Mouse (Mus musculus): ENCODE data around the gene Il15ra. TPM values are rescaled to one million over a fixed set of nuclear protein-coding genes. Genes with fewer than 3 reads are reported as not detected.

Gene Il15ra
- total and polyA plus RNA-seq, 2 experiments from 2014 or later = 0.99 to 1.4 TPM

- no peaks in the 10 kb centered on the region for H3K4me1 ChIP-seq (ENCODE audit: insufficient read depth, low read length)
- DNase-seq (ENCODE audit: low spot score) = no peak
- TF ChIP-seq CTCF (IDR thresholded peaks at IDR 0.05) = no peak
Observed at GRCm38 (mm10) chr2:11727574-11727973, 22.5 kb downstream of the Il15ra start.

DNA sequence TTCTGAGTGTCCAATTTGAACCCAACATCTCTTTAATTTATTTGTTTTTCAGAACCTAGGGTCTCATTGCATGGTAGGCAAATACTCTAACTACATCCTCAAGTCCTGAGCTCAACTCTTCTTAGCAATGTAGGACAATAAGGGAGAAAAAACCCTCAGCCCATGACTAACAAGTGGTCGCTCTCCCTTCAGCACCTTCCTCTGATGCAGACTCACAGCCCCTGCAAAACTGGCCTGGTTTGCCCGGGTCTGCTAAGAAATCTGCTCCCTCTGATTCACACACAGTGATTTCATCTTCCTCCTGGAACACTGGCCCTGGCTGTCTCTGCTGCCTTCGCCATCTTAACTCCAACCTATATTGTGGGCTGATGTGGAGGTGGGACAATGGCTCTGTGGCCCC is 24.0 kb downstream of the Il15ra start:
- no peak for ATAC-seq (ENCODE audit: low FRiP score)
- Histone ChIP-seq H3K27ac (ENCODE audit: low read depth, low read length) (no peak overlapping the region), H3K9ac (replicated peaks; ENCODE audit: low read length, poor library complexity, severe bottlenecking) (no peak overlapping the region), H3K4me3 (ENCODE audit: low read depth, low read length) (no peak overlapping the region), H3K4me2 (ENCODE audit: low read depth, low read length, poor library complexity, severe bottlenecking) (no peak overlapping the region), H3K27me3 (ENCODE audit: insufficient read depth, low read length) (no peaks in the 10 kb centered on the region), H3K36me3 (ENCODE audit: insufficient read depth, low read length) (no peaks in the 10 kb centered on the region), H3K4me1 (ENCODE audit: insufficient read depth, low read length) (no peaks in the 10 kb centered on the region), H3K9me3 (ENCODE audit: low read length) (no peaks in the 10 kb centered on the region)
- WGBS = 64% methylated on average over 3 of the region's 3 CpGs
- DNase-seq (ENCODE audit: low spot score) = no peak
- TF ChIP-seq CTCF (IDR thresholded peaks at IDR 0.05) = no peak

More at GRCm38 (mm10) chr2:11727574-11727973, 22.5 kb downstream of the Il15ra start:
- no peak for ATAC-seq (ENCODE audit: low FRiP score)
- H3K27ac ChIP-seq (ENCODE audit: low read depth, low read length) = no peak overlapping the region
- no peak overlapping the region for H3K4me3 ChIP-seq (ENCODE audit: low read depth, low read length)
- no peak overlapping the region for H3K4me2 ChIP-seq (ENCODE audit: low read depth, low read length, poor library complexity, severe bottlenecking)
- no peaks in the 10 kb centered on the region for H3K36me3 ChIP-seq (ENCODE audit: insufficient read depth, low read length)
- H3K9me3 ChIP-seq (ENCODE audit: low read length) = no peaks in the 10 kb centered on the region
- no peak overlapping the region for H3K9ac ChIP-seq (replicated peaks; ENCODE audit: low read length, poor library complexity, severe bottlenecking)
- H3K27me3 ChIP-seq (ENCODE audit: insufficient read depth, low read length) = no peaks in the 10 kb centered on the region
- 96% methylated on average over 5 of the region's 5 CpGs for WGBS

DNA sequence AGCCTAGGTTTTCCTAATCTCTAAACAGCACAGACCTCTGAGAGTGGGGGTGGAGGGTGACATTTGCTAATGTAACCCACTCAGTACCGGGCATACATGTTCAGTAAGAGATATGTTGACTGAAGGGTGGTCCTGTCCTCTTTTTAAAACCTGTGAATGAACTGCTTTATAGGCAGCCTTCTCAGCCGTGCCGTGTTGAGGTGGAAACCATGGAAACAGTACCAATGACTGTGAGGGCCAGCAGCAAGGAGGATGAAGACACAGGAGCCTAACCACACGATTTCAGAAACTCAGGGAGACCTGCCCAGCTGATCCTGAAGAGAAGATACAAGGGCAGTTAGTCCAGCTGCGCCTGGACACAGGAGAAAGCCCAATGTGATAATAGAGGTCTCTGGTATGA is 27.9 kb downstream of the Il15ra start:
- 51% methylated on average over 5 of the region's 5 CpGs for WGBS

GRCm38 (mm10) chr2:11735853-11736252 is 30.8 kb downstream of the Il15ra start:
- H3K4me3 ChIP-seq (ENCODE audit: low read depth, low read length) = no peak overlapping the region
- H3K9ac ChIP-seq (replicated peaks; ENCODE audit: low read length, poor library complexity, severe bottlenecking) = no peak overlapping the region
- H3K36me3 ChIP-seq (ENCODE audit: insufficient read depth, low read length) = peaks cover 4% of the 10 kb centered on the region
- H3K4me1 ChIP-seq (ENCODE audit: insufficient read depth, low read length) = no peaks in the 10 kb centered on the region
- no peak overlapping the region for H3K27ac ChIP-seq (ENCODE audit: low read depth, low read length)
- ATAC-seq (ENCODE audit: low FRiP score) (no peak), DNase-seq (ENCODE audit: low spot score) (no peak)
- TF ChIP-seq CTCF (IDR thresholded peaks at IDR 0.05) = no peak
- no peak overlapping the region for H3K4me2 ChIP-seq (ENCODE audit: low read depth, low read length, poor library complexity, severe bottlenecking)
- WGBS = 90% methylated on average over 6 of the region's 6 CpGs
- H3K9me3 ChIP-seq (ENCODE audit: low read length) = no peaks in the 10 kb centered on the region
- H3K27me3 ChIP-seq (ENCODE audit: insufficient read depth, low read length) = no peaks in the 10 kb centered on the region

More for the DNA sequence above, 27.9 kb downstream of the Il15ra start:
- no peaks in the 10 kb centered on the region for H3K36me3 ChIP-seq (ENCODE audit: insufficient read depth, low read length)
- TF ChIP-seq CTCF (IDR thresholded peaks at IDR 0.05) = no peak
- no peaks in the 10 kb centered on the region for H3K9me3 ChIP-seq (ENCODE audit: low read length)
- H3K9ac ChIP-seq (replicated peaks; ENCODE audit: low read length, poor library complexity, severe bottlenecking) = no peak overlapping the region
- H3K4me3 ChIP-seq (ENCODE audit: low read depth, low read length) = no peak overlapping the region
- no peaks in the 10 kb centered on the region for H3K27me3 ChIP-seq (ENCODE audit: insufficient read depth, low read length)
- ATAC-seq (ENCODE audit: low FRiP score) (peak; percentile 27), DNase-seq (ENCODE audit: low spot score) (no peak)
- no peaks in the 10 kb centered on the region for H3K4me1 ChIP-seq (ENCODE audit: insufficient read depth, low read length)
- no peak overlapping the region for H3K27ac ChIP-seq (ENCODE audit: low read depth, low read length)
- no peak overlapping the region for H3K4me2 ChIP-seq (ENCODE audit: low read depth, low read length, poor library complexity, severe bottlenecking)

GRCm38 (mm10) chr2:11738794-11739193 is 33.7 kb downstream of the Il15ra start:
- Histone ChIP-seq H3K9me3 (ENCODE audit: low read length) (no peaks in the 10 kb centered on the region), H3K27ac (ENCODE audit: low read depth, low read length) (no peak overlapping the region), H3K4me2 (ENCODE audit: low read depth, low read length, poor library complexity, severe bottlenecking) (no peak overlapping the region), H3K27me3 (ENCODE audit: insufficient read depth, low read length) (no peaks in the 10 kb centered on the region), H3K4me3 (ENCODE audit: low read depth, low read length) (no peak overlapping the region), H3K36me3 (ENCODE audit: insufficient read depth, low read length) (peaks cover 32% of the 10 kb centered on the region), H3K9ac (replicated peaks; ENCODE audit: low read length, poor library complexity, severe bottlenecking) (no peak overlapping the region), H3K4me1 (ENCODE audit: insufficient read depth, low read length) (no peaks in the 10 kb centered on the region)
- no peak for DNase-seq (ENCODE audit: low spot score)
- 87% methylated on average over 3 of the region's 3 CpGs for WGBS
- no peak for TF ChIP-seq CTCF (IDR thresholded peaks at IDR 0.05)
- ATAC-seq (ENCODE audit: low FRiP score) = no peak

DNA sequence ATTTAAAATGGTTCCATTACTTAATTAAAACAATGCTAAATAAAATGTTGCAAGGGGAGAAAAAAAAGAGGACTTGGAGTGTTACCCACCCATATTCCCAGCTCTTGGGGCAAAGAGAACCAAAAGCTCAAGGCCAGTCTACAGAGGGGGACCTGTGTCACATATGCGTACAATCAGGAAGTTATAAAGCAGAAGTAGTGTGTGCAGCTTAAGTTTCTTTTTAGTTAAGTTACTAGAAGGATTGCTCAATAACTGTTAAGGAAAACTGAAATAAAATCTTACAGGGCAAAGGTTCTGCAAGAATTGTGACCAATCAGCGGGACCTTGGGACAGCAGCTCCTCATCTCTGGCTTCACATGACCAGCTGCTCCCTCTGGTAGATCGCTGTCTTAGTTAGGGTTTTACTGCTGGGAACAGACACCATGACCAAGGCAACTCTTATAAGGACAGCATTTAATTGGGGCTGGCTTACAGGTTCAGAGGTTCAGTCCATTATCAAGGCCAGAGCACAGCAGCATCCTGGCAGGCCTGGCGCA is 34.5 kb downstream of the Il15ra start:
- peaks cover 32% of the 10 kb centered on the region for H3K36me3 ChIP-seq (ENCODE audit: insufficient read depth, low read length)
- no peaks in the 10 kb centered on the region for H3K4me1 ChIP-seq (ENCODE audit: insufficient read depth, low read length)
- H3K9me3 ChIP-seq (ENCODE audit: low read length) = no peaks in the 10 kb centered on the region
- H3K9ac ChIP-seq (replicated peaks; ENCODE audit: low read length, poor library complexity, severe bottlenecking) = no peak overlapping the region
- no peaks in the 10 kb centered on the region for H3K27me3 ChIP-seq (ENCODE audit: insufficient read depth, low read length)
- DNase-seq (ENCODE audit: low spot score) (no peak), ATAC-seq (ENCODE audit: low FRiP score) (no peak)
- H3K27ac ChIP-seq (ENCODE audit: low read depth, low read length) = no peak overlapping the region
- H3K4me2 ChIP-seq (ENCODE audit: low read depth, low read length, poor library complexity, severe bottlenecking) = no peak overlapping the region
- no peak overlapping the region for H3K4me3 ChIP-seq (ENCODE audit: low read depth, low read length)
- no peak for TF ChIP-seq CTCF (IDR thresholded peaks at IDR 0.05)
- WGBS = 94% methylated on average over 4 of the region's 4 CpGs
